Mouse (Mus musculus): ENCODE measurements at regions not wholly inside any gene's neighbourhood (a gene's known extent, or its start where the extent isn't known, plus 50 kb on each side); places are given as distances from the start of the nearest gene placed in this dataset.
"Not testable (repeated sequence)": the region's sequence is repeated elsewhere in the genome, so short reads cannot be mapped to it uniquely, and the experiment has no call there.

- no peaks in the 10 kb centered on the region for H3K9me3 ChIP-seq (replicated peaks)
- H3K27ac ChIP-seq, result no peak overlapping the region
- no peaks in the 10 kb centered on the region for H3K36me3 ChIP-seq
- H3K27me3 ChIP-seq, result no peaks in the 10 kb centered on the region
- H3K4me2 ChIP-seq (replicated peaks), result no peak overlapping the region
- no peak overlapping the region for H3K4me3 ChIP-seq
- ATAC-seq (ENCODE audit: low FRiP score), result no peak
- H3K9ac ChIP-seq, result no peak overlapping the region
- WGBS, result 81% methylated on average over 3 of the region's 3 CpGs
- no peaks in the 10 kb centered on the region for H3K4me1 ChIP-seq
Measured at GRCm38 (mm10) chr2:133754088-133754487, 202.1 kb downstream of the Bmp2 start.

GRCm38 (mm10) chr2:133761496-133761895, 209.5 kb downstream of the Bmp2 start:
- Histone ChIP-seq H3K9ac (no peak overlapping the region), H3K36me3 (no peaks in the 10 kb centered on the region), H3K4me1 (no peaks in the 10 kb centered on the region), H3K27ac (no peak overlapping the region), H3K27me3 (no peaks in the 10 kb centered on the region), H3K4me3 (no peak overlapping the region), H3K4me2 (replicated peaks) (no peak overlapping the region), H3K9me3 (replicated peaks) (no peaks in the 10 kb centered on the region)
- no peak for ATAC-seq (ENCODE audit: low FRiP score)
- 86% methylated on average over 7 of the region's 7 CpGs for WGBS

GRCm38 (mm10) chr2:133768546-133768945, 216.6 kb downstream of the Bmp2 start:
- no peaks in the 10 kb centered on the region for H3K4me1 ChIP-seq
- no peaks in the 10 kb centered on the region for H3K27me3 ChIP-seq
- H3K4me2 ChIP-seq (replicated peaks), result no peak overlapping the region
- H3K27ac ChIP-seq, result no peak overlapping the region
- no peak overlapping the region for H3K9ac ChIP-seq
- no peak for ATAC-seq (ENCODE audit: low FRiP score)
- no peaks in the 10 kb centered on the region for H3K9me3 ChIP-seq (replicated peaks)
- no peaks in the 10 kb centered on the region for H3K36me3 ChIP-seq
- WGBS, result 92% methylated on average over 1 of the region's 1 CpGs
- no peak overlapping the region for H3K4me3 ChIP-seq

- Histone ChIP-seq H3K27me3 (no peaks in the 10 kb centered on the region), H3K36me3 (no peaks in the 10 kb centered on the region), H3K4me1 (no peaks in the 10 kb centered on the region), H3K9me3 (replicated peaks) (no peaks in the 10 kb centered on the region), H3K4me2 (replicated peaks) (no peak overlapping the region), H3K27ac (no peak overlapping the region), H3K4me3 (no peak overlapping the region), H3K9ac (no peak overlapping the region)
- 76% methylated on average over 7 of the region's 7 CpGs for WGBS
- ATAC-seq (ENCODE audit: low FRiP score), result no peak
Measured at GRCm38 (mm10) chr2:133783588-133784342, 231.8 kb downstream of the Bmp2 start.

GRCm38 (mm10) chr2:133791031-133791430, 239.1 kb downstream of the Bmp2 start:
- H3K27ac ChIP-seq, result no peak overlapping the region
- ATAC-seq (ENCODE audit: low FRiP score), result no peak
- no peaks in the 10 kb centered on the region for H3K36me3 ChIP-seq
- H3K4me3 ChIP-seq, result no peak overlapping the region
- H3K9ac ChIP-seq, result no peak overlapping the region
- no peaks in the 10 kb centered on the region for H3K9me3 ChIP-seq (replicated peaks)
- WGBS, result 54% methylated on average over 1 of the region's 1 CpGs
- no peaks in the 10 kb centered on the region for H3K4me1 ChIP-seq
- no peaks in the 10 kb centered on the region for H3K27me3 ChIP-seq
- H3K4me2 ChIP-seq (replicated peaks), result no peak overlapping the region

DNA sequence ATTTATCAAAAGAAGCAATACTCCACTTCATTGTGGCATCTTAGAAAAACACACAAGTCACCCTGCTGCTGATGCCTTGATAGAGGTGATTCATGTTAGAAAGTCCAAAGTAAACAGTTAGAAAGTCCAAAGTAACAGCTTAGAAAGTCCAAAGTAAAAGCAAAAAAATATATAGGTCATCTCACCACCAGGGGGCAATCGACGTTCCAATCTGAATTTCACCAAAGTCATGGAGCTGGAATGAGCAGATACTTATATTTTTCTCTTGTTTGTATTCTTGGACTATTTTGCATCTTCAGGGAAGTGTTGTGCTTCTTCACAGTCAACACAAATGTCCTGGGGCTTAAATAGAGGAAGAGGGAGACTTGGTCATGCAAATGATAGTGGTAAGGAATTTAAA, 241.3 kb downstream of the Bmp2 start:
- no peak overlapping the region for H3K9ac ChIP-seq
- no peaks in the 10 kb centered on the region for H3K4me1 ChIP-seq
- H3K4me2 ChIP-seq (replicated peaks), result no peak overlapping the region
- no peaks in the 10 kb centered on the region for H3K36me3 ChIP-seq
- H3K27me3 ChIP-seq, result no peaks in the 10 kb centered on the region
- no peak overlapping the region for H3K27ac ChIP-seq
- no peaks in the 10 kb centered on the region for H3K9me3 ChIP-seq (replicated peaks)
- no peak for ATAC-seq (ENCODE audit: low FRiP score)
- no peak overlapping the region for H3K4me3 ChIP-seq
- whole genome bisulfite sequencing, result 33% methylated on average over 2 of the region's 2 CpGs

- WGBS, result 50% methylated on average over 3 of the region's 3 CpGs
- no peak overlapping the region for H3K27ac ChIP-seq
Measured at GRCm38 (mm10) chr2:133802666-133803065, 250.7 kb downstream of the Bmp2 start.

DNA sequence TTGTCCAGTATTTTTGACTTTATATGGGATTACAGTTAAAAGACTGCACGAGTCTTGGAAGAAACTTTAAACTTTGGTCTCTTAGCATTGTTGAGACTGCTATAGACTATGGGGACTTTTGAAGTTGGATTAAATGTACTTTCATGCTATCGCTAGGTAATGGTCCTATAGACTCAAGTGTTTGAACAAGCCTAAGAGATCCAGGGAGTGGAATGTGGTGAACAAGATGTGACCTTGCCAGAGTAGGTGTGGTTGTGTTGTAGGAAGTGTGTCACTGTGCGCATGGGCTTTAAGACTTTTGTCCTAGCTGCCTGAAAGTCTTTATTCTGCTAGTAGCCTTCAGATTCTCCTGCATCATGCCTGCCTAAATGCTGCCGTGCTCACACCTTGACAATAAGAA, 269.5 kb downstream of the Bmp2 start:
- Histone ChIP-seq H3K9me3 (replicated peaks) (no peaks in the 10 kb centered on the region), H3K4me3 (no peak overlapping the region), H3K27me3 (no peaks in the 10 kb centered on the region), H3K36me3 (no peaks in the 10 kb centered on the region), H3K9ac (no peak overlapping the region), H3K4me1 (no peaks in the 10 kb centered on the region), H3K27ac (no peak overlapping the region), H3K4me2 (replicated peaks) (no peak overlapping the region)
- 89% methylated on average over 4 of the region's 4 CpGs for WGBS
- no peak for ATAC-seq (ENCODE audit: low FRiP score)

More at GRCm38 (mm10) chr2:133802666-133803065, 250.7 kb downstream of the Bmp2 start:
- Histone ChIP-seq H3K36me3 (no peaks in the 10 kb centered on the region), H3K27me3 (no peaks in the 10 kb centered on the region), H3K9me3 (replicated peaks) (no peaks in the 10 kb centered on the region), H3K4me1 (no peaks in the 10 kb centered on the region), H3K4me2 (replicated peaks) (no peak overlapping the region), H3K9ac (no peak overlapping the region), H3K4me3 (no peak overlapping the region)
- no peak for ATAC-seq (ENCODE audit: low FRiP score)

DNA sequence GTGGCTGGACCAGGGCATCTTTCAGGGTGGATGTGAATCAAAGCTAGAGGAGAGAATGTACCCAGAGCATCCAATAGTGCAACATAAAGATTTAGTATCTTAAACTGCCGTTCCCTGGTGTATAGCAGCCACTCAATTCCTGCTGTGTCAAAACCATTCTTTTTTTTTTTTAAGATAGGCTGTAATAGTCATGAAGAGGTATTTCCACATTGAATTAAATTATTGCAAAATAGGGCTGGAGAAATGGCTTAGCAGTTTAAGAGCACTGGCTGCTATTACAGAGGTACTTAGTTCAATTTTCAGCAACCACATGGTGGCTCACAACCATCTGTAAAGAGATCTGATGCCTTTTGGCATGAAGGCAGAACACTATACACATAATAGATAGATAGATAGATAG, 277.4 kb downstream of the Bmp2 start:
- Histone ChIP-seq H3K4me2 (replicated peaks) (no peak overlapping the region), H3K27me3 (no peaks in the 10 kb centered on the region), H3K36me3 (no peaks in the 10 kb centered on the region), H3K9ac (no peak overlapping the region), H3K4me3 (no peak overlapping the region), H3K27ac (no peak overlapping the region), H3K4me1 (no peaks in the 10 kb centered on the region), H3K9me3 (replicated peaks) (no peaks in the 10 kb centered on the region)
- WGBS, result 84% methylated on average over 1 of the region's 1 CpGs
- no peak for ATAC-seq (ENCODE audit: low FRiP score)

GRCm38 (mm10) chr2:133850485-133850884, 298.5 kb downstream of the Bmp2 start:
- no peak for ATAC-seq (ENCODE audit: low FRiP score)
- Histone ChIP-seq H3K36me3 (no peaks in the 10 kb centered on the region), H3K27ac (no peak overlapping the region), H3K4me1 (no peaks in the 10 kb centered on the region), H3K9me3 (replicated peaks) (no peaks in the 10 kb centered on the region), H3K27me3 (no peaks in the 10 kb centered on the region), H3K9ac (no peak overlapping the region), H3K4me2 (replicated peaks) (no peak overlapping the region), H3K4me3 (no peak overlapping the region)

- 93% methylated on average over 8 of the region's 8 CpGs for WGBS
- H3K27ac ChIP-seq; H3K36me3 ChIP-seq; H3K4me2 ChIP-seq (replicated peaks); H3K27me3 ChIP-seq; H3K9me3 ChIP-seq (replicated peaks); H3K4me1 ChIP-seq; H3K9ac ChIP-seq; ATAC-seq (ENCODE audit: low FRiP score); H3K4me3 ChIP-seq: not testable (repeated sequence)
Measured at GRCm38 (mm10) chr2:133874982-133875381, 323.0 kb downstream of the Bmp2 start.

GRCm38 (mm10) chr2:133883682-133884081, 331.7 kb downstream of the Bmp2 start:
- H3K9ac ChIP-seq, result no peak overlapping the region
- H3K4me3 ChIP-seq, result no peak overlapping the region
- ATAC-seq (ENCODE audit: low FRiP score), result no peak
- no peak overlapping the region for H3K27ac ChIP-seq
- H3K27me3 ChIP-seq, result no peaks in the 10 kb centered on the region
- no peaks in the 10 kb centered on the region for H3K9me3 ChIP-seq (replicated peaks)
- H3K4me1 ChIP-seq, result no peaks in the 10 kb centered on the region
- H3K4me2 ChIP-seq (replicated peaks), result no peak overlapping the region
- H3K36me3 ChIP-seq, result no peaks in the 10 kb centered on the region

DNA sequence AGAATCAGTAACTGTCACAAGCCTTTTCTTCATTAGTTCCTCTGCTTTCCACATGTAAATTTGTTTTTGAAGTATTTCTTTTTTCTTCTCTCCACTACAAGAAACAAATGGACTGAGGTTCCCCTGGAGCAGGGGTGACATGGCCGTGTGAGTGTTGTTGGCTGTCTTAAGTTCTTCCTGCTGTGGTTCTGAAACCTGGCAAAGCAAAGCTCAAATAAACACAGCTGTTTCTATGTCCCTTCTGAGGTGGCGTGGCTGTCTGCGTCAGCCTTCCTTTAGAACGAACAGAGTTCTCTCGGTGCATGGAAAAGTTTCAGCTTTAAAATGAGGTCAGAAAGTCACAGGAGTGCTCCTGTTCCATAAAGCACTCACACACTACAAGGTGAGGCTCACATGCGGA, 354.3 kb downstream of the Bmp2 start:
- Histone ChIP-seq H3K4me1 (no peaks in the 10 kb centered on the region), H3K27ac (no peak overlapping the region), H3K9me3 (replicated peaks) (no peaks in the 10 kb centered on the region), H3K9ac (no peak overlapping the region), H3K36me3 (no peaks in the 10 kb centered on the region), H3K4me2 (replicated peaks) (no peak overlapping the region), H3K27me3 (no peaks in the 10 kb centered on the region), H3K4me3 (no peak overlapping the region)
- WGBS, result 71% methylated on average over 6 of the region's 6 CpGs
- no peak for ATAC-seq (ENCODE audit: low FRiP score)

Measured in hindbrain, embryonic 12.5 days (tissue).